Mouse (Mus musculus): Measurements from ENCODE around the gene Sertad3.

- TF ChIP-seq CTCF (IDR thresholded peaks at IDR 0.05; ENCODE audit: low read depth, low read length) (no peak), EP300 (IDR thresholded peaks at IDR 0.05; ENCODE audit: insufficient read depth, low read depth, low read length) (no peak)
These were observed 16.6 kb downstream of the Sertad3 start for GRCm38 (mm10) chr7:27490227-27490542.

Measured in ES-Bruce4 (cell line).